Mouse (Mus musculus) intestine, postnatal 0 days (tissue): ENCODE data around the gene Robo2. TPM values are rescaled to one million over a fixed set of nuclear protein-coding genes. Genes with fewer than 3 reads are reported as not detected.

Experiments
- ATAC-seq: fragments of 200-750 bp; cut with Nextera tagmentation; 2 replicates; pipeline ENCODE4 v1.8.0; 2017; ENCODE audit warnings: mild to moderate bottlenecking, moderate TSS enrichment, moderate library complexity
- H3K27ac ChIP-seq: fragments of 300-500 bp; sonication (generic); 2 replicates; pipeline ENCODE4 v1.5.1; 2014; ENCODE audit warnings: mild to moderate bottlenecking, low read depth, low read length, moderate library complexity
- H3K27me3 ChIP-seq: fragments of 300-500 bp; sonication (generic); replicated peaks from 2 replicates; pipeline ENCODE4 v1.6.1; 2014; ENCODE audit warnings: low read length, mixed read lengths; ENCODE audit not compliant: control insufficient read depth, insufficient read depth
- H3K36me3 ChIP-seq: fragments of 300-500 bp; sonication (generic); 2 replicates; pipeline ENCODE4 v1.6.1; 2014; ENCODE audit warnings: mild to moderate bottlenecking, moderate library complexity; ENCODE audit not compliant: control insufficient read depth, insufficient read depth
- H3K4me1 ChIP-seq: fragments of 300-500 bp; sonication (generic); replicated peaks from 2 replicates; pipeline ENCODE4 v1.6.1; 2014; ENCODE audit warnings: antibody characterized with exemption, low read length, mixed read lengths; ENCODE audit not compliant: control insufficient read depth, insufficient read depth
- H3K4me2 ChIP-seq: fragments of 300-500 bp; sonication (generic); replicated peaks from 2 replicates; pipeline ENCODE4 v1.6.1; 2014; ENCODE audit warnings: low read depth, mild to moderate bottlenecking, moderate library complexity
- H3K4me3 ChIP-seq: fragments of 300-500 bp; sonication (generic); 2 replicates; pipeline ENCODE4 v1.5.1; 2014; ENCODE audit warnings: low read depth, low read length
- H3K9ac ChIP-seq: fragments of 300-500 bp; sonication (generic); 2 replicates; pipeline ENCODE4 v1.6.1; 2014; ENCODE audit warnings: mild to moderate bottlenecking, low read depth, low read length
- H3K9me3 ChIP-seq: fragments of 300-500 bp; sonication (generic); 2 replicates; pipeline ENCODE4 v1.6.1; 2016; ENCODE audit warnings: mixed run types; ENCODE audit not compliant: control insufficient read depth
- CTCF ChIP-seq: sonication (generic); IDR thresholded peaks from 2 replicates; pipeline ENCODE4 v1.5.1; 2016; ENCODE audit warnings: low read depth, mild to moderate bottlenecking, control low read depth, antibody characterized with exemption, moderate library complexity
- WGBS: fragments of 180-500 bp; shearing (Covaris S2); extraction: QIAGEN DNeasy Blood & Tissue Kit; methylation state at CpG from one replicate; pipeline ENCODE4 v1.1.7; 2014; 5-methylcytosine and 5-hydroxymethylcytosine counted together
- polyA plus RNA-seq: library from polyadenylated mRNA; unstranded; fragments of >200 nt; fragmentation: Nextera tagmentation; extraction: Ambion mirVana; gene quantifications from 2 replicates; pipeline ENCODE4 v1.2.1, GENCODE M21; 2015

Gene Robo2
- polyA plus RNA-seq, 1 experiment from 2014 or later = 6.2 TPM

DNA sequence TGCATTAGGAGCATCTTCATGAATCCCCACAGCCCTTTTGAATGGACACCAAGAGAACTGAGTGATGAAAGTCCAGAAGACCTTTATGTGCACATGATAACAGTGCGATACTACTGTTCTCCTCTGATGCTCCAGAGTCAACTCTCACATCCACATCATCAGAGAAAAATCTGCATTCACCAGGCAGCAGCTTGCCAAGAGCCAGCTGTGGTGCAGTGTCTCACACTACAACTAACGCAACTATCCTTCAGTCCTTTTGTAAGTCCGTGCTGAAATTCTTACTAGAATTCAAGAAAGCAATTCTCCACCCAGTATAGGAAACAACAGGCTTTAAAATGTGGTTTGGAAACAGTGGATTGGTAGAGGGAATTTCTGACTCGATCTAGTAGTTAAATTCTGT is 481.3 kb downstream of the Robo2 start:
- no peak overlapping the region for H3K4me3 ChIP-seq
- no peaks in the 10 kb centered on the region for H3K36me3 ChIP-seq
- H3K9me3 ChIP-seq = no peaks in the 10 kb centered on the region
- ATAC-seq = no peak
- no peaks in the 10 kb centered on the region for H3K27me3 ChIP-seq
- no peak overlapping the region for H3K9ac ChIP-seq
- no peak overlapping the region for H3K27ac ChIP-seq
- no peak for TF ChIP-seq CTCF
- H3K4me2 ChIP-seq = no peak overlapping the region
- WGBS = 86% methylated on average over 4 of the region's 4 CpGs
- no peaks in the 10 kb centered on the region for H3K4me1 ChIP-seq

DNA sequence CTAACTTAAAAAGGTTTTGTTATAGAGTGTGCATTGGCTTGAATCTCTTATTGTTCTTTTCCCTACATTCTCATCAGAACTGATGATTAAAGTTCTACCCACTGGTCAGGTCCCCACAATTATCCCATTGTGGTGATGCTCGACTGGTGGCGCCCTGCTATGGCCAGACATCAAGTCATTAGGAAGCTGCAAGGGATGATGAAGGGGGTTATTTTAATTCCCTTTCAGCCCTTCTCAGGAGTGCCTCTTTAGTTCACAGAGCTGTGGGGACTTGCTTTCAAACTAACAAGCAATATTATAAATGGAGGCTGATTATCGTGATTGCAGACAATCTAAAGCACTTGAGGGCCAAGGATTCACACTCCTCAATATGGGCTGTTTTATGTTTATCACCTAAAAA is 484.1 kb downstream of the Robo2 start:
- ATAC-seq = no peak
- WGBS = 86% methylated on average over 3 of the region's 3 CpGs
- Histone ChIP-seq H3K4me2 (no peak overlapping the region), H3K27ac (no peak overlapping the region), H3K4me1 (no peaks in the 10 kb centered on the region), H3K36me3 (no peaks in the 10 kb centered on the region), H3K4me3 (no peak overlapping the region), H3K9me3 (no peaks in the 10 kb centered on the region), H3K9ac (no peak overlapping the region), H3K27me3 (no peaks in the 10 kb centered on the region)
- no peak for TF ChIP-seq CTCF

DNA sequence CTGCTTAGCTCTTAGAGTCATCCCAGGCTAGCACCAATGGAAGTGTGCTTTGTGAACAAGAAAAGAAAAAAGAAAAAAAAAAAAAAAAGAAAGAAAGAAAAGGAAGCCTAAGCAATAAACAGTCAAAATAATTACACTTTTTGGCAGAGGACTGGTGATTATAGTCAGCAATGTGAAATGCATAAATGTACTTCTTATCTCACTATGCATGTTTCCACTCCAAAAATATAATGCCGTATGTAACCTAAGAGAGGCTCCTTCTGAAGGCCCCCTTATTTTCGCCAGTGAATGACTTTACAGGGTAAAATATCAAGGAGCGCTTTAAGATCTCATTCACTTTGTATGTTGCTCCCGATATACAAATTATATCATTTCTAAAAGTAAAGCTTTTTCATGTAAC is 496.2 kb downstream of the Robo2 start:
- Histone ChIP-seq H3K4me2 (no peak overlapping the region), H3K36me3 (no peaks in the 10 kb centered on the region), H3K27ac (no peak overlapping the region), H3K4me1 (no peaks in the 10 kb centered on the region), H3K9me3 (no peaks in the 10 kb centered on the region), H3K27me3 (no peaks in the 10 kb centered on the region), H3K4me3 (no peak overlapping the region), H3K9ac (no peak overlapping the region)
- TF ChIP-seq CTCF = no peak
- no peak for ATAC-seq
- WGBS = 91% methylated on average over 4 of the region's 4 CpGs

DNA sequence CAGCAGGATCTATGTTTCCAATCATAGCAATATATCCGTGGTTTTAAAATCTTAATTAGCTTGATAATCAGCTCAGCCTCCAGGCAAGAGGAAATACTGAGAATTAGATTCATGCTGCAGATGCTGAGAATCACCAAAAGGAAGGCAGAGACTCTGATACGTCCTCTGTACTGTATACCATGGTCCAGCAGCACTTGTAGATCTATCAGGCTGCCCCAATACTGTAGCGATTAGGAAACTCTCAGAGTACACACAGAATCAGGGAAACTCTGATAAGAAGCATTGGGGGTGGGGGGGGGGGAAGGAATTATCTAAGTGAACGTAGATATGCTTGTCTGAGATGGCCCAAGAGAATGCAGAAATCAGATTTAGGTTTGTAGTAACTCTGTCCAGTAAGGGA is 496.7 kb downstream of the Robo2 start:
- no peaks in the 10 kb centered on the region for H3K4me1 ChIP-seq
- no peak for TF ChIP-seq CTCF
- no peak overlapping the region for H3K27ac ChIP-seq
- H3K9me3 ChIP-seq = no peaks in the 10 kb centered on the region
- ATAC-seq = no peak
- 51% methylated on average over 4 of the region's 4 CpGs for WGBS
- no peaks in the 10 kb centered on the region for H3K27me3 ChIP-seq
- no peak overlapping the region for H3K4me2 ChIP-seq
- no peak overlapping the region for H3K9ac ChIP-seq
- no peaks in the 10 kb centered on the region for H3K36me3 ChIP-seq
- no peak overlapping the region for H3K4me3 ChIP-seq

DNA sequence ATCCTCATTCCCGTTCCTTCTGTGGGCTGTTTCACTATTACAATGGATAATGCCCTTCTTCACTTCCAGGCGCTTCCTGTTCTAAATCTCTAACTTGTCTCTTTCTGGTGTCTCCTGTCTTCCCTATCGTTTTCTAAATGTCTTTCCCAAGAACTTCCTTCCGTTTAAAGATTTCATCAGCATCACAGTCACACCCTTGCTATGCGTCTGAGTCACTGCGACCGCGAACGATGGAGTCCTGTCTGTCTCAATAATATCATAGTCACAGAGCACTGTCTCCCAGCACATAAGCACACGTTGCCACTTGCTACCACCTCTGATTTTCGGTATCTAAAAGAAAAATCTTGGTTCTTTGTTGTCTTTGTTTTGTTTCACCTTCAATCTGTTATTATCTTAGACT is 503.1 kb downstream of the Robo2 start:
- ATAC-seq = no peak
- Histone ChIP-seq H3K27me3 (no peaks in the 10 kb centered on the region), H3K4me2 (no peak overlapping the region), H3K9ac (no peak overlapping the region), H3K27ac (no peak overlapping the region), H3K36me3 (no peaks in the 10 kb centered on the region), H3K4me3 (no peak overlapping the region), H3K9me3 (no peaks in the 10 kb centered on the region), H3K4me1 (no peaks in the 10 kb centered on the region)
- WGBS = 84% methylated on average over 11 of the region's 11 CpGs
- TF ChIP-seq CTCF = no peak

DNA sequence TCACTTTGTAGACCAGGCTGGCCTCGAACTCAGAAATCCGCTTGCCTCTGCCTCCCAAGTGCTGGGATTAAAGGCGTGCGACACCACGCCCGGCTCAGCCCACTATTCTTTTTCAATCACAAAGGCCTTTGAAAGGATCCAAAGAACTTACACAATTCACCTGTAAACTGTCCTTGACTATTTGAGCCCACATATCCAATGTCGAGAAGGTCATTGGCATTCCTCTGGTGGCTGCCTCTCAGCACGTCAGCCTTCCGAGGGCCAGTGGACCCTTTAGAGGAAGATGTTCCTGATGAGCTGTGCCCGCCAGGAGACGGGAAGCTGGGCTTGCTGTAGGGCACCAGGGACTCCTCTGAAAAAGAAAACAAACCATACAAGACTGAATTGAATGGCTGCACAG is 514.8 kb downstream of the Robo2 start:
- no peaks in the 10 kb centered on the region for H3K36me3 ChIP-seq
- no peak overlapping the region for H3K4me2 ChIP-seq
- TF ChIP-seq CTCF = no peak
- WGBS = 91% methylated on average over 11 of the region's 11 CpGs
- no peak for ATAC-seq
- H3K27ac ChIP-seq = no peak overlapping the region
- H3K4me1 ChIP-seq = no peaks in the 10 kb centered on the region
- no peak overlapping the region for H3K4me3 ChIP-seq
- no peaks in the 10 kb centered on the region for H3K9me3 ChIP-seq
- no peak overlapping the region for H3K9ac ChIP-seq
- H3K27me3 ChIP-seq = no peaks in the 10 kb centered on the region

DNA sequence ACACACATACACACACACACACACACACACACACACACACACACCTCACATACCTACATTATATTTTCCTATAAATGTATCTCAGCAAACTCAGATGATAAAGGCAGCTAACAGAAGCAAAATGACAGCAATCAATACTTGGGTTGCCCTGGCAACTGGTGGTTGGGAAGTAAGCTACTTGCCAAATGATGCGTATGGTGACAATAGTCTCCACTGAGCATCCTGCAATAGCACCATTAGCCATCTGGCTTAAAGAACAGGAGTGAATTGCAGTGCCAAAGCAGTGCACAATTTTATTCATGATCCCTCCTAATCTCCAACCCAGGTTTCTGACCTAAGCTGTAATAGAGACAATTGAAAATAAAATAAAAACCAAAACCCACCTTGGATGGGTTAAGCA is 529.7 kb downstream of the Robo2 start:
- no peak overlapping the region for H3K4me2 ChIP-seq
- TF ChIP-seq CTCF = no peak
- no peaks in the 10 kb centered on the region for H3K36me3 ChIP-seq
- WGBS = 93% methylated on average over 1 of the region's 1 CpGs
- no peak overlapping the region for H3K9ac ChIP-seq
- H3K4me3 ChIP-seq = no peak overlapping the region
- H3K9me3 ChIP-seq = no peaks in the 10 kb centered on the region
- no peak for ATAC-seq
- no peaks in the 10 kb centered on the region for H3K27me3 ChIP-seq
- H3K27ac ChIP-seq = no peak overlapping the region
- no peaks in the 10 kb centered on the region for H3K4me1 ChIP-seq
